8 mouse cellular contexts compared by ENCODE assay signal in genomic region chr13:70545261-70545660, GRCm38 (mm10).
A peak's percentile ranks its signal among the peaks of the same experiment; 100 is the strongest.
DNase-seq lines count a peak whose midpoint lies in the region; ATAC-seq and TF ChIP-seq lines count a peak whose summit lies in the region.

No protein-coding gene starts in this region.

- peaks cover 8% of the 10 kb centered on the region for H3K4me1 ChIP-seq in hindbrain, embryonic 10.5 days (replicated peaks)
- H3K4me1 ChIP-seq in hindbrain, embryonic 16.5 days (ENCODE audit: control insufficient read depth, insufficient read depth, low read depth, low read length), result peaks cover 6% of the 10 kb centered on the region; the same call in 1 of the 2 replicates
- peaks cover 6% of the 10 kb centered on the region for H3K4me1 ChIP-seq in neural tube, embryonic 15.5 days
- no peaks in the 10 kb centered on the region for H3K4me1 ChIP-seq in small intestine, adult 2 months (ENCODE audit: control insufficient read depth, insufficient read depth, insufficient read length, low read length)
- no peaks in the 10 kb centered on the region for H3K4me1 ChIP-seq in heart, embryonic 12.5 days (replicated peaks)

- H3K4me2 ChIP-seq in hindbrain, embryonic 16.5 days (ENCODE audit: low read length), result no peak overlapping the region
- H3K4me2 ChIP-seq in neural tube, embryonic 15.5 days, result no peak overlapping the region
- H3K4me2 ChIP-seq in heart, embryonic 12.5 days, result no peak overlapping the region

- H3K27ac ChIP-seq in hindbrain, embryonic 10.5 days, result no peak overlapping the region
- H3K27ac ChIP-seq in hindbrain, embryonic 16.5 days (ENCODE audit: low read depth, low read length), result no peak overlapping the region
- no peak overlapping the region for H3K27ac ChIP-seq in neural tube, embryonic 15.5 days (replicated peaks)
- H3K27ac ChIP-seq in small intestine, adult 2 months (ENCODE audit: insufficient read depth, low read depth, low read length), result no peak overlapping the region
- no peak overlapping the region for H3K27ac ChIP-seq in heart, embryonic 12.5 days (ENCODE audit: poor library complexity, severe bottlenecking)

- peak; percentile 18; the same call in 1 of the 2 replicates for TF ChIP-seq CTCF in small intestine, adult 2 months (IDR thresholded peaks at IDR 0.05; ENCODE audit: extremely low read depth, insufficient read length, insufficient replicate concordance, low read depth, low read length)

- no peaks in the 10 kb centered on the region for H3K27me3 ChIP-seq in hindbrain, embryonic 10.5 days (ENCODE audit: insufficient read depth, poor library complexity, severe bottlenecking)
- H3K27me3 ChIP-seq in hindbrain, embryonic 16.5 days (replicated peaks; ENCODE audit: control insufficient read depth, insufficient read depth, low read length), result no peaks in the 10 kb centered on the region
- no peaks in the 10 kb centered on the region for H3K27me3 ChIP-seq in neural tube, embryonic 15.5 days (replicated peaks)
- H3K27me3 ChIP-seq in small intestine, adult 2 months (ENCODE audit: control insufficient read depth, insufficient read depth, low read length), result no peaks in the 10 kb centered on the region
- H3K27me3 ChIP-seq in heart, embryonic 12.5 days (replicated peaks), result 0 out of 2 replicates have a peak, but pooled peaks cover 2% of the 10 kb centered on the region

- 8% methylated on average over 1 of the region's 1 CpGs for WGBS in hindbrain, embryonic 10.5 days
- 4% methylated on average over 1 of the region's 1 CpGs for WGBS in hindbrain, embryonic 16.5 days
- 0% methylated on average over 1 of the region's 1 CpGs for WGBS in neural tube, embryonic 15.5 days
- 8% methylated on average over 1 of the region's 1 CpGs for WGBS in small intestine, adult 2 months
- WGBS in heart, embryonic 12.5 days, result 0% methylated on average over 1 of the region's 1 CpGs

- no peaks in the 10 kb centered on the region for H3K9me3 ChIP-seq in hindbrain, embryonic 10.5 days
- H3K9me3 ChIP-seq in hindbrain, embryonic 16.5 days (ENCODE audit: control insufficient read depth, low read length), result no peaks in the 10 kb centered on the region
- H3K9me3 ChIP-seq in neural tube, embryonic 15.5 days (replicated peaks), result no peaks in the 10 kb centered on the region
- H3K9me3 ChIP-seq in heart, embryonic 12.5 days (replicated peaks), result no peaks in the 10 kb centered on the region

- peak; percentile 35 for DNase-seq in hindbrain, embryonic 10.5 days (ENCODE audit: low spot score)
- peak; percentile 33 for DNase-seq in neural tube, embryonic 10.5 days (ENCODE audit: extremely low spot score, low spot score)
- DNase-seq in embryo, embryonic 10.5 days (ENCODE audit: low spot score), result peak; percentile 79
- no peak for DNase-seq in thymus, postnatal 25 days

- H3K36me3 ChIP-seq in hindbrain, embryonic 10.5 days, result no peaks in the 10 kb centered on the region
- H3K36me3 ChIP-seq in hindbrain, embryonic 16.5 days (ENCODE audit: control insufficient read depth, insufficient read depth, low read length), result no peaks in the 10 kb centered on the region
- H3K36me3 ChIP-seq in neural tube, embryonic 15.5 days, result no peaks in the 10 kb centered on the region
- no peaks in the 10 kb centered on the region for H3K36me3 ChIP-seq in small intestine, adult 2 months (ENCODE audit: control insufficient read depth, insufficient read depth, low read length)
- no peaks in the 10 kb centered on the region for H3K36me3 ChIP-seq in heart, embryonic 12.5 days

- H3K4me3 ChIP-seq in hindbrain, embryonic 10.5 days, result no peak overlapping the region
- H3K4me3 ChIP-seq in hindbrain, embryonic 16.5 days (ENCODE audit: low read length), result no peak overlapping the region
- H3K4me3 ChIP-seq in neural tube, embryonic 15.5 days (replicated peaks), result no peak overlapping the region
- no peak overlapping the region for H3K4me3 ChIP-seq in small intestine, adult 2 months (ENCODE audit: low read depth, low read length)
- no peak overlapping the region for H3K4me3 ChIP-seq in heart, embryonic 12.5 days

- H3K9ac ChIP-seq in hindbrain, embryonic 16.5 days (ENCODE audit: low read depth, low read length), result no peak overlapping the region
- no peak overlapping the region for H3K9ac ChIP-seq in neural tube, embryonic 15.5 days (replicated peaks)
- H3K9ac ChIP-seq in heart, embryonic 12.5 days, result no peak overlapping the region

- ATAC-seq in hindbrain, embryonic 16.5 days, result no peak
- ATAC-seq in neural tube, embryonic 15.5 days (ENCODE audit: low FRiP score), result no peak
- ATAC-seq in heart, embryonic 12.5 days (ENCODE audit: insufficient number of reproducible peaks, low FRiP score), result no peak

- TF ChIP-seq POLR2A in small intestine, adult 2 months (IDR thresholded peaks at IDR 0.05; ENCODE audit: low read depth, low read length), result no peak
